Mouse (Mus musculus): ENCODE measurements at regions not wholly inside any gene's neighbourhood (a gene's known extent, or its start where the extent isn't known, plus 50 kb on each side); places are given as distances from the start of the nearest gene placed in this dataset.

GRCm38 (mm10) chr17:7467638-7468037, 82.4 kb upstream of the Unc93a2 start:
- TF ChIP-seq EP300 (IDR thresholded peaks at IDR 0.05; ENCODE audit: insufficient read depth, low read depth, low read length) (no peak), CTCF (IDR thresholded peaks at IDR 0.05; ENCODE audit: low read depth, low read length) (no peak), POLR2A (IDR thresholded peaks at IDR 0.05; ENCODE audit: insufficient read depth, low read length) (no peak)
- Histone ChIP-seq H3K9me3 (replicated peaks; ENCODE audit: control insufficient read depth, insufficient read depth, low read length, poor library complexity, severe bottlenecking) (no peaks in the 10 kb centered on the region), H3K4me3 (ENCODE audit: low read depth, low read length) (no peak overlapping the region), H3K27ac (ENCODE audit: insufficient read depth, low read length) (no peak overlapping the region), H3K9ac (ENCODE audit: low read depth, poor library complexity, severe bottlenecking) (no peak overlapping the region), H3K4me1 (ENCODE audit: control insufficient read depth, insufficient read depth, low read length) (no peaks in the 10 kb centered on the region), H3K36me3 (ENCODE audit: control insufficient read depth, insufficient read depth, low read length, poor library complexity, severe bottlenecking) (no peaks in the 10 kb centered on the region), H3K27me3 (ENCODE audit: control insufficient read depth, insufficient read depth, low read length, poor library complexity, severe bottlenecking) (no peaks in the 10 kb centered on the region)

GRCm38 (mm10) chr17:7464901-7465300, 79.6 kb upstream of the Unc93a2 start:
- no peaks in the 10 kb centered on the region for H3K36me3 ChIP-seq (ENCODE audit: control insufficient read depth, insufficient read depth, low read length, poor library complexity, severe bottlenecking)
- H3K9me3 ChIP-seq (replicated peaks; ENCODE audit: control insufficient read depth, insufficient read depth, low read length, poor library complexity, severe bottlenecking) = no peaks in the 10 kb centered on the region
- H3K9ac ChIP-seq (ENCODE audit: low read depth, poor library complexity, severe bottlenecking) = no peak overlapping the region
- TF ChIP-seq CTCF (IDR thresholded peaks at IDR 0.05; ENCODE audit: low read depth, low read length) (no peak), EP300 (IDR thresholded peaks at IDR 0.05; ENCODE audit: insufficient read depth, low read depth, low read length) (no peak), POLR2A (IDR thresholded peaks at IDR 0.05; ENCODE audit: insufficient read depth, low read length) (no peak)
- H3K4me1 ChIP-seq (ENCODE audit: control insufficient read depth, insufficient read depth, low read length) = peaks cover 2% of the 10 kb centered on the region
- H3K27ac ChIP-seq (ENCODE audit: insufficient read depth, low read length) = no peak overlapping the region
- no peak overlapping the region for H3K4me3 ChIP-seq (ENCODE audit: low read depth, low read length)
- H3K27me3 ChIP-seq (ENCODE audit: control insufficient read depth, insufficient read depth, low read length, poor library complexity, severe bottlenecking) = no peaks in the 10 kb centered on the region

- Histone ChIP-seq H3K9me3 (replicated peaks; ENCODE audit: control insufficient read depth, insufficient read depth, low read length, poor library complexity, severe bottlenecking) (no peaks in the 10 kb centered on the region), H3K27ac (ENCODE audit: insufficient read depth, low read length) (0 out of 2 replicates have a peak overlapping the region, but pooled peaks have one; percentile 26), H3K9ac (ENCODE audit: low read depth, poor library complexity, severe bottlenecking) (no peak overlapping the region), H3K4me3 (ENCODE audit: low read depth, low read length) (no peak overlapping the region), H3K36me3 (ENCODE audit: control insufficient read depth, insufficient read depth, low read length, poor library complexity, severe bottlenecking) (no peaks in the 10 kb centered on the region), H3K4me1 (ENCODE audit: control insufficient read depth, insufficient read depth, low read length) (peaks cover 7% of the 10 kb centered on the region), H3K27me3 (ENCODE audit: control insufficient read depth, insufficient read depth, low read length, poor library complexity, severe bottlenecking) (no peaks in the 10 kb centered on the region)
- no peak for TF ChIP-seq POLR2A (IDR thresholded peaks at IDR 0.05; ENCODE audit: insufficient read depth, low read length)
These were observed 75.9 kb upstream of the Unc93a2 start for GRCm38 (mm10) chr17:7461164-7461563.

- Histone ChIP-seq H3K27me3 (ENCODE audit: control insufficient read depth, insufficient read depth, low read length, poor library complexity, severe bottlenecking) (no peaks in the 10 kb centered on the region), H3K4me1 (ENCODE audit: control insufficient read depth, insufficient read depth, low read length) (peaks cover 9% of the 10 kb centered on the region), H3K36me3 (ENCODE audit: control insufficient read depth, insufficient read depth, low read length, poor library complexity, severe bottlenecking) (no peaks in the 10 kb centered on the region), H3K9ac (ENCODE audit: low read depth, poor library complexity, severe bottlenecking) (peak overlapping the region; percentile 21; the same call in 1 of the 2 replicates), H3K9me3 (replicated peaks; ENCODE audit: control insufficient read depth, insufficient read depth, low read length, poor library complexity, severe bottlenecking) (no peaks in the 10 kb centered on the region), H3K4me3 (ENCODE audit: low read depth, low read length) (no peak overlapping the region), H3K27ac (ENCODE audit: insufficient read depth, low read length) (no peak overlapping the region)
- TF ChIP-seq POLR2A (IDR thresholded peaks at IDR 0.05; ENCODE audit: insufficient read depth, low read length) (no peak), EP300 (IDR thresholded peaks at IDR 0.05; ENCODE audit: insufficient read depth, low read depth, low read length) (no peak), CTCF (IDR thresholded peaks at IDR 0.05; ENCODE audit: low read depth, low read length) (no peak)
These were observed 71.7 kb upstream of the Unc93a2 start for GRCm38 (mm10) chr17:7456939-7457338.

GRCm38 (mm10) chr17:7443822-7444221, 58.6 kb upstream of the Unc93a2 start:
- Histone ChIP-seq H3K27ac (ENCODE audit: insufficient read depth, low read length) (no peak overlapping the region), H3K9ac (ENCODE audit: low read depth, poor library complexity, severe bottlenecking) (no peak overlapping the region), H3K4me3 (ENCODE audit: low read depth, low read length) (no peak overlapping the region), H3K4me1 (ENCODE audit: control insufficient read depth, insufficient read depth, low read length) (no peaks in the 10 kb centered on the region), H3K36me3 (ENCODE audit: control insufficient read depth, insufficient read depth, low read length, poor library complexity, severe bottlenecking) (no peaks in the 10 kb centered on the region), H3K9me3 (replicated peaks; ENCODE audit: control insufficient read depth, insufficient read depth, low read length, poor library complexity, severe bottlenecking) (peaks cover 11% of the 10 kb centered on the region), H3K27me3 (ENCODE audit: control insufficient read depth, insufficient read depth, low read length, poor library complexity, severe bottlenecking) (no peaks in the 10 kb centered on the region; the same call in 1 of the 2 replicates)
- TF ChIP-seq EP300 (IDR thresholded peaks at IDR 0.05; ENCODE audit: insufficient read depth, low read depth, low read length) = no peak
- no peak for TF ChIP-seq POLR2A (IDR thresholded peaks at IDR 0.05; ENCODE audit: insufficient read depth, low read length)
- TF ChIP-seq CTCF (IDR thresholded peaks at IDR 0.05; ENCODE audit: low read depth, low read length) = peak; percentile 15

- Histone ChIP-seq H3K27me3 (ENCODE audit: control insufficient read depth, insufficient read depth, low read length, poor library complexity, severe bottlenecking) (no peaks in the 10 kb centered on the region), H3K9me3 (replicated peaks; ENCODE audit: control insufficient read depth, insufficient read depth, low read length, poor library complexity, severe bottlenecking) (no peaks in the 10 kb centered on the region), H3K9ac (ENCODE audit: low read depth, poor library complexity, severe bottlenecking) (no peak overlapping the region), H3K4me1 (ENCODE audit: control insufficient read depth, insufficient read depth, low read length) (peaks cover 1% of the 10 kb centered on the region), H3K36me3 (ENCODE audit: control insufficient read depth, insufficient read depth, low read length, poor library complexity, severe bottlenecking) (no peaks in the 10 kb centered on the region), H3K4me3 (ENCODE audit: low read depth, low read length) (no peak overlapping the region), H3K27ac (ENCODE audit: insufficient read depth, low read length) (no peak overlapping the region)
- TF ChIP-seq CTCF (IDR thresholded peaks at IDR 0.05; ENCODE audit: low read depth, low read length) (no peak), POLR2A (IDR thresholded peaks at IDR 0.05; ENCODE audit: insufficient read depth, low read length) (no peak), EP300 (IDR thresholded peaks at IDR 0.05; ENCODE audit: insufficient read depth, low read depth, low read length) (no peak)
These were observed 49.8 kb upstream of the Unc93a2 start for GRCm38 (mm10) chr17:7435075-7435474.

Measured in ES-Bruce4 (cell line).